Mouse (Mus musculus) kidney, adult 2 months (tissue): ENCODE measurements around the gene Banp.

Experiments
- CTCF ChIP-seq: fragments of 200-500 bp; conservative IDR thresholded peaks from 2 replicates; pipeline ENCODE4 v1.5.1; 2011; ENCODE audit warnings: low read depth, mild to moderate bottlenecking, control low read depth, low read length, moderate library complexity, mixed read lengths; ENCODE audit not compliant: insufficient read depth, insufficient read length
- POLR2A ChIP-seq: fragments of 200-500 bp; IDR thresholded peaks from one replicate; pipeline ENCODE4 v1.6.1; 2011; ENCODE audit warnings: low read depth, low read length, control low read depth

- TF ChIP-seq CTCF (no peak), POLR2A (no peak)
Measured at GRCm38 (mm10) chr8:122019162-122019561, 69.6 kb downstream of the Banp start.
